Mouse (Mus musculus): Measurements from ENCODE around the gene Pdilt. TPM values are rescaled to one million over a fixed set of nuclear protein-coding genes. Genes with fewer than 3 reads are reported as not detected.

The Pdilt gene
- not detected for polyA plus RNA-seq (2017; shearing (Covaris generic))

GRCm38 (mm10) chr7:119523389-119523788, at the start of gene Pdilt:
Pdilt (minus strand) TSS chr7:119523489.

DNA sequence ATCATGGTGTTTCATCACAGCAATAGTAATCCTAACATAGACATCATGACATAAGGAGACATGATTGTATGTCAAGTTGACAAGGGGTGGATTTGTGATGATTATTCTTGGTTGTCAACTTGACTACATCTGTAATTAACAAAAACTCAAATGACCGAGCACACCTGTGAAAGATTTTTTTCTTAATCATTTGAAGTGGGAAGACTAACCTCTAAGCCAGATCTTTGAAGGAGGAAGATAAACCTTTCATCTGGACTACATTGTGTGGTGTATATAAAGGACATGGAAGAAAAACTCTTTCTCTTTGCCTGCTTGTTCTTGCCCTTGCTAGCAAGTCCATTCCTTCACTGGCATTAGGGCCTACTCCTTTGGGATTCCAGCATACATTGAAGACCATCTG, 30.8 kb upstream of the Pdilt start, which contains the start of gene Acsm2:
Gene Acsm2, plus strand, starts transcription at position 301 of the 400 bp plus-strand sequence.

DNA sequence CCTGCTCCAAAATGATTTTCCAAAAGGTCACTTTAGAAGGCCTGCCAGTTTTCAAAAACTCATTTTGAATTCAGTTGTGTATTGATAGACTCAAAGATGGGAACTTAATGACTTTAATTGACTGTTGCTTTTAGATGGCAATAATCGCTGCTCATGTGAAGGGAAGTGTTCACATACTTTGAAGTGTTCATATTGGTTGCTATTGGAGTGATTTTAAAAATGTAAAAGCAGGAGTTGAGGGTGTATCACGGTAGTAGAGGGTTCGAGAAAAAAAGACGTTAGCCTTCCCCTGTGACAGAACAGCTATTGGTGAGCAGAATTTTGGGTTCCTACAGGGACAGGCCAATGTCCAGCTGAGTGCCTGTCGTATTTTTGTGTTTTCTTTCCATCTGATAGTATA, 4.1 kb downstream of the Pdilt start, which contains the start of gene Acsm5:
Gene Acsm5, plus strand, starts transcription at position 301 of the 400 bp plus-strand sequence.

GRCm38 (mm10) chr7:119479256-119479655, 44.0 kb downstream of the Pdilt start, which contains the start of gene Umod:
Umod (minus strand) TSS chr7:119479282.

GRCm38 (mm10) chr7:119459185-119459584, 64.1 kb downstream of the Pdilt start, which contains the start of gene Gp2:
Gp2 (minus strand) TSS chr7:119459285.

Other genes starting within 250 kb of the Pdilt start
- gene Gp2, start 64.2 kb downstream of the Pdilt start, polyA plus RNA-seq (2017; shearing (Covaris generic)): under 1 TPM in 1 of 2 experiments, not detected in 1; 0.56 TPM
- under 1 TPM; 0.47 to 0.51 TPM for gene Umod, start 44.2 kb downstream of the Pdilt start, polyA plus RNA-seq (2017; shearing (Covaris generic))
- gene Acsm5, start 4.0 kb downstream of the Pdilt start, polyA plus RNA-seq (2017; shearing (Covaris generic)): 1 to 10 TPM in 1 of 2 experiments, under 1 TPM in 1; 0.10 to 1.1 TPM
- under 1 TPM in 1 of 2 experiments, not detected in 1; 0.11 TPM for gene Acsm2, start 30.9 kb upstream of the Pdilt start, polyA plus RNA-seq (2017; shearing (Covaris generic))
- under 1 TPM; 0.14 to 0.33 TPM for gene Acsm1, start 83.5 kb upstream of the Pdilt start, polyA plus RNA-seq (2017; shearing (Covaris generic))
- gene Acsm4, start 166.5 kb upstream of the Pdilt start, polyA plus RNA-seq (2017; shearing (Covaris generic)): not detected
- gene Thumpd1, start 197.3 kb upstream of the Pdilt start, polyA plus RNA-seq (2017; shearing (Covaris generic)): 10 to 100 TPM; 78.6 to 82.8 TPM
- under 1 TPM; 0.05 to 0.24 TPM for gene Acsm3, start 237.4 kb upstream of the Pdilt start, polyA plus RNA-seq (2017; shearing (Covaris generic))

All from inflammation-experienced regulatory T-cells (primary cell).